Mouse (Mus musculus): Measurements from ENCODE around the gene Map3k5.

Map3k5 gene

DNA sequence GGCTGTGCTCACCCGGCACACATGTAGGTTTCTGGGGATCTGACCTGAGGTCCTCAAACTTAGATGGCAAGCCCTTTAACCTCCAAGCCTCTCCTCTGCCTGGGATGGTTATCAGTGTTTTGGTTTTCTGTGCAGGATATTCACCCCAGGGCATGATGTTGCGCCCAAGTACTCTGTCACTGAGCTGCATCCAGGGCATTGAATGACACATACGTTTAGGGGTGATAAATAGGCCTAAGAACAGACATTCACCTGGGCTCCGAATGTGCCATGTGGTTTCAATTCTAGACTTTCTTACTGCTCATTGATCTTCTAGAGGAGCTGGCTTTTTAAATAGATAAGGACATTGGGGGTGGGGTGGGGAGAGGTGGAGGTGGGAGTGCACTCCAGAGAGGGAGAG is 70.5 kb downstream of the Map3k5 start:
- no peak for DNase-seq (ENCODE audit: extremely low read depth, low read depth, low spot score)

DNA sequence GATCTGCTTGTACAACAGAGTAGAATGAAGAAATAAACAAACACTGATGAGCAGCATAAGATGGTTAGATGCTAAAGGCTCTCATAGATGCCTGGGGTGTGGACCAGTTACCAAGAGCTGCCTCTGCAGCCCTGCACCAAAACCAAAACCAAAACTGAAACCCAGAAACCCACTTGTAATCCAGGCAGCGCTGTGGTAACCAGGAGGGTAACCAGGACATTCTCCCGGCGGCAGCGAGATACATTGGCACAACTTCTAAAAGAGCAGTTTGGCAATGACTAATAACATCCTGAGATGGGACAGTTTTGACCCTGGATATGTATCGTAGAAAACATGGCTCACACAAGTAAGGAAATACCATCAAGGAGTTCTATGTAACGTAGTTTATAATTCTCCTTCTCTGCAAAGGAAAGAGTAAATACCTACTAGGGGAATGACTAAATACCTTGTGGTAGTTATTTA is 71.2 kb downstream of the Map3k5 start:
- no peak for DNase-seq (ENCODE audit: extremely low read depth, low read depth, low spot score)

DNA sequence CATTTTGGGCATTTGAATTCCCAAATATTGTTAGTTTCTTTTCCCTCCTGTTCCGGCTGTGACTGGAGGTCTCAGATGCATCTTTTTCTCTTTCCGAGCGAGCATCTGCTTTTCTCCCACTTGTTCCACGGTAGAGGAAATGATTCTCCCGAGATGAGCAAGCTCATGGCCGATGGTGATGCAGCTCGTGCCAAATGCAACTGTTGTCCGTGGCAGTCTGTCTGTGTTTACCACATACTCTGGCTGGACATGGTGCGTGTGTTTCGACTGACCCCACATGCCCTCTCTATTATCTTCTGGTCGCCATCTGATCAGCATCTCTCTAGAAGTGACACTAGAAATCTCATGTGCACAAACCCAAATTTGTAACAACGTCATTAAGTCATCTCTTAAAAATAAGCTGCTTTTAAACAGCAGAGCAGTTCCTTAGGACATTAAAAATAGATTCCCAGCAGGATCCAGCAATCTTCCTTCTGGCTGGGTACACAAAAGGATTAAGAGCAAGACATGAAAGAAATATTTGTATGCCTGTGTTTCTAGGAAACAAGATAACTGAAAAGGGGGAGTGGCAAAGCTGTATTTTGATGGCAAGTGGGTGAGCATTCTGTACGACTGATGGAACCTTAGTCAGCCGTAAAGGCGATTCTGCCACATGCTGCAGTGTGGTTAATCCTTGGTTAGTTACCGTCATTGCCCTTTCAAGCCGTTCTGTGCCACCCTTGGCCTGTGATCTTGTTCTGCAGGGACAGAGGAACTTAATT is 72.2 kb downstream of the Map3k5 start:
- DNase-seq (ENCODE audit: extremely low read depth, low read depth, low spot score): no peak

DNA sequence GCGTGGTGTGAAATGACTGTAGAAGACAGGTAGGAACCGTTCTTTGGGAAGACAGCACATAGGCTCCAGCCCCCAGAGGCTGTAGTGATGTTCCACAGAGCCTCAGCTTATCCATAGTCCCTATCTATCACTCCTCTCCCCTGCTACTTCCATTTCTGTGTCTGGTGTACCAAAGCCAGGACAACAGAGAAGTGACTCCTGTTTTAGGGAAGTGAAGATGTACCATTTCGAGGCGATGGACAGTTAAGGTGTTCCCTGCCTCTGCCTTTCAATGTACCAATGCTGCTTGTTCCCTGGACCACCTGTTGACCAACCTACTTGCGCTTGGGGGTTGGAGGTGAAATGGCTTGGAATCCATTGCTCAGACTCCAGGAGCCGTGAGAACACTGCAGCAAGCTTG is 75.0 kb downstream of the Map3k5 start:
- no peak for DNase-seq (ENCODE audit: extremely low read depth, low read depth, low spot score)

DNA sequence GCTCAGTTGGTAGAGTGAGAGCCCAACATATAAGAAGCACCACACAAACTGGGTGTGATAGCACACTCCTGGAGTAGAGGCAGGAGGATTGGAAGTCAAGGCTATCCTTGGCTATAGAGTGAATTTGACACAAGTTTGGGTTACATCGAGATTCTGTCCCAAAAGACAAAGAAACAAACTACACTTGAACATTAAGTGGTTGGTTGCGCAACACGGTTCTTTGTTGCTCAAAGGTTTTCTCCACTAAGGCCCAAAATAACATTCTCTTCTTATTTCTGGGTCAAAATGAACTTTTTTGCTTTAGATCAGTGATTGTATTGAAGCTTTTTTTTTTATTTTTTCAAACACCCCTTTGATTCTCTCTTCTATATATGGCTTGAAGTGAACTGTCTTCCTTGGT is 75.7 kb downstream of the Map3k5 start:
- DNase-seq (ENCODE audit: extremely low read depth, low read depth, low spot score): no peak

DNA sequence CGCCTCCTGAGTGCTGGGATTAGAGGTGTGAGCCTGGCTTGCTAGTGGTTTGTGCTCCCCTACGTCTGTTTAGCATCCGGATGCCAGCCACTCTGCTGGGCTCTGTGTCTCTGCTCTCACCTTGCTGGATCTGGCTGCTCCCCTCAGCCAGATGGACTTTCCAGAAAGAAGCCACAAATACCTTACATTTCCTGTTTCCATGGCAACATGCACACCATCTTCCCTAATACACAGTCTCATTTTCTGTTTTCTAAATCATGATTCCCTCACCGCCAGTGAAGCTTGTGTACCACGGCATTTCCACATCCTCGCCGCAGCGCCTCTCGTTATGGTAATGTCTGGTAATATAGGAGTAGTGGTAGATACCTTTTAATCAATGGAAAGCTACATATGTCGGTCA is 84.1 kb downstream of the Map3k5 start:
- DNase-seq (ENCODE audit: extremely low read depth, low read depth, low spot score): no peak

DNA sequence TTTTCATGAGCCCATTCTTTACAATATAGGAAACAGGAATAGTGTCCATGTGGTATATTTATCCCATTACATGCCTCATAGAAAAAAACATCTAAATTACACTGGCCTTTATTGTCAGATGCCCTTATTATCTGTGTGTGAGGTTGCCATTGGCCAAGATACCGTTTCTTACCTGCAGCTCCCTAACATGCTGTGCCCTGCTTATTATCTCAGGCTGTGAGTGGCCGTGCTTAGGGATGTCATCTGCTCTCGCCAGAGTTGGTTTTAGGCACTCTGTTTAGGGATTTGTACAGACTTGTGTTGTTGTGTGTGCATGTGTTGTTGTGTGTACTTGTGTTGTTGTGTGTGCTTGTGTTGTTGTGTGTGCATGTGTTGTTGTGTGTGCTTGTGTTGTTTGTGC is 84.5 kb downstream of the Map3k5 start:
- DNase-seq (ENCODE audit: extremely low read depth, low read depth, low spot score): no peak

DNA sequence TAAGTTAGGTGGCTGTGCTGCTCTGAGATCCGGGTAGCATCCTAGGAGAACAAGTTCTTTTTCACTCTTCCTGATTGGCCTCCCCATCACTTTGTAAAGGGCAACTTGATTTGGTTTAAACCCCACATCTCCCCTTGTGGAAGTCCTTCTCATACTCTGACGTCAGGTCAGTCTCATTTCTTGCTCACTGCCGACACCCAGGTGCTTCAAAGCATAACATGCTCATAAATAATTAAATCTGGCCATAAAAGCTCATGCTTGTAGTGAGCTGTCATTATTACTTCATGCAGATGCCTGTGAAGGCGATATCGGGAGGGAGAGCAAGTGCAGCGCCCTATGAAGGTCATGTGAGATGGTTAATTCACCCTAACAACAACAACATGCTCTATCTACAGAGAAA is 87.0 kb downstream of the Map3k5 start:
- DNase-seq (ENCODE audit: extremely low read depth, low read depth, low spot score): no peak

DNA sequence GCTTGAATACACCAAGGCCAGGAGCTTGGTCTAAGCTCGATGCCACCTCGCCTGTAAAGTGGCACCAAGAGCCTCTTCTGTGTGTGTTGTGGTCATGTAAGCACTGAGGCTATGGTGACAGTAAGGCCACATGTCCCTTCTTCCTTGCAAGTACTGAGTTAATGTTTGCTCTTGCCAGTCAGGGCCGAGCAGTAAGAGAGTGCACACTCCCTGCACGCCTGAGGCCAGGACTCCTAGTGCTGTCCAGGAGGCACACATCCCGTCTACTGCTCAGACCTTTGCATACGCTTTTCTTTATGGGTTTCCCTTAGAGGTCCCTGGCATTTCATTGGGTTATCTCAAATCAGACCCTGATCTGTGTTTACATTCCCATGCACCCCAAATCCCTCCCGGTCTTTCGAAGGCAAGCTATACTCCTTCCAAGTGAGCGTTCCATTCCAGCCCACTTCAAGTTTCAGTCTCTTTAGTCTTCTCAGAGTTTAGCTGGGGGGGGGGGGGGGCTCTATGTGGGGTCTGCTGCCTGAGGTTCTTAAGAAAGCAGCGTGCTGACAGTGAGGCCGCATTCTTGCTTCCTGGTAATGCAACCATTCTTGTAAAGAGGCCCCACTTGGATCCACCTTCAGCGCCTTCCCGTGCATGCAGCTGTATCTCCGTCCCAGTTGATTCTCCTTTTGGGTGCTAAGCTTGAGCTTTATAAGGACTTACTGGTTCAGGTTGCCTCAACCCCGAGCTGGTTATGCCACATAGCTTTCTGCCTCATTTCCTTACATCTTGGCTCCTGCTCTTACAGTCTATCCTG is 87.6 kb downstream of the Map3k5 start:
- DNase-seq (ENCODE audit: extremely low read depth, low read depth, low spot score): no peak

DNA sequence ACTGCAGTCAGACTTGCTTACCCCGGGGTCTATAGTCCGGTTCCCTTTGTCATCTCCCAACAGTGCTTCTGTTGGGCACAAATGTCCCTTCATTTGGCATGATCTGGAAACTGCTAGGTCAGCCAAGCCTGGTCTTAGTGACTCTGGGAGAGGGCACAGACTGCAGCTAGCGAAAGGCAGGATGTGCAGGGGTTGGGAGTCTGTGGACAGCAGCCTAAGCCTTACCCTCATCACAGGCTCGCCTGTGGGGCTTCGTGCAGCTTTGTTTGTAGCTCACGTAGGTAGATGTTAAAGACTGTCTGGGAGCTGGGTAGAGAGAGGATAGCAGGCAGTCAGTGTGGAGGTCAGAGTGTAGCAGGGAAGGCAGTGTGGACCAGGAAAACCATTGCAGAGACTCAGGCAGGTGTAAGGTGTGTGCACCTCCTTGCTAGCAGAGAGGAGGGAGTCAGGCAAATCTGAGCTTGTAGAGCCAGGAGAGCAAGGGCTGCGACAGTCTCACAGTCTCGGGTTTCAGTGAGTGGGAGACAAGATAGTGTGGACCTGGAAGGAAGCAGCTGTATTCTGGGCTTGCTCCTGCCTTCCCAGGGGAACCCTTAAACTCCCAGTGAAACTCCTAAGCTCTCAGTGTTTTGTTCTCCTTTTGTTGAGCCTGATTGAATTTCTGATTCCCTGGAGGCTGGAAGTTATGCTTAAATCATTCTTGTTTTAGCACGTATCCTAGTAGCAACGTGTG is 88.5 kb downstream of the Map3k5 start:
- no peak for DNase-seq (ENCODE audit: extremely low read depth, low read depth, low spot score)

DNA sequence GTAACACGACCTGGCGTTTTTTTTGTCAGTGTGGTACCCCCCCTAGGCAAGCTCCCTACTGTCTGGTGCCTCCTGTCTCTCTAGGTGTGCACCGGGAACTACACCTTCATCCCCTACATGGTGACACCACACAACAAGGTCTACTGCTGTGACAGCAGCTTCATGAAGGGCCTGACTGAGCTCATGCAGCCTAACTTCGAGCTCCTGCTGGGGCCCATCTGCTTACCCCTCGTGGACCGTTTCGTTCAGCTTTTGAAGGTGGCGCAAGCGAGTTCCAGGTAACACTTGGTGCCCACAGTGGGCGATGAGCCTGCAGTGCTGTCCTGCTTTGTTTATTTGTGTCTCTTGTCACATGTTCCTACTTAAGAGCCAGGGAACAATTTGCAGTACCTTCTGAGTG is 89.3 kb downstream of the Map3k5 start:
- no peak for DNase-seq (ENCODE audit: extremely low read depth, low read depth, low spot score)

DNA sequence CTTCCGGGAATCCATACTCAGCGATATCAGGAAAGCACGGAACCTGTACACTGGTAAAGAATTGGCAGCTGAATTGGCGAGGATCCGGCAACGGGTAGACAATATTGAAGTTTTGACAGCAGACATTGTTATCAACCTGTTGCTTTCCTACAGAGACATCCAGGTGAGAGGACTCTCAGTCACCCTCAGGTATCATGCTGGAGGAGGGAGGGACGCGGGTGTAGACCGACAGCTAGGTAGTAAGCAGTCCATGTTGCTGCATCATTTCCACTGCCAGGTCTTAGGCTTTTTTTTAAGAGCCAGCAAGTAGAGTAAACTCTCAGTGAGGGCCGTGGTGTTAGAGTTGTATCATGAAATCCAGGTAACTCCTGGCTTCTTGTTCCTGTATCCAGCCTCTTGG is 90.6 kb downstream of the Map3k5 start:
- no peak for DNase-seq (ENCODE audit: extremely low read depth, low read depth, low spot score)

DNA sequence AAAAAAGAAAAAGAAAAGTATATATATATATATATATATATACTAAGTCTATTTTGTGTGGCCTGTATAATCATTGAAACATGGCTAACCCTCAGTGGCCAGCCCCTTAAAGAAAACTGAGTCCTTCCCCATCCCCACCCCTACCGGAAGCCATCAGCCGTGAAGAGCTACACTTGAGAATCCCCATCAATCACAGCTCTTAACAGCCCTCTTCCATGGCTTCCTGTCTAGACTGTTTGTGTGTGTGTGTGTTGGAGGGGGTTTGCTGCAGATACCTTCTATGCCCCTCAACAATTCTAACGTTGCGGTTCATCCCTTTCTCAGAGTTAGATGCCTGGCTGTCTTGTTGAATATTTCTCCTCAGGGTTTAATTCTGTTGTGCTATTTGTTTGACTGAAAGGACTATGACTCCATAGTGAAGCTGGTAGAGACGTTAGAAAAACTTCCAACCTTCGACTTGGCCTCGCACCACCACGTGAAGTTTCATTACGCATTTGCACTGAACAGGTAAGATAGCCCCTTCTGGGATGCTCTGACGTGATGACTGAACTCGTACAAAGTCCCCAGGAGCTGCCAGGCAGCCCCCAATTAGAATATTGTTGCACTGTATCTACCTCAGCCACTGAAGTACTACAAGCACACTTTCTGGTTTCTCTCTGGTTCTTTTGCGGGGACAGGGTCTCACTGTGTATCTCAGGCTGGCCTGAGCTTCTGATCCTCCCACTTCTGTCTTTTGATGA is 91.7 kb downstream of the Map3k5 start:
- DNase-seq (ENCODE audit: extremely low read depth, low read depth, low spot score): no peak

DNA sequence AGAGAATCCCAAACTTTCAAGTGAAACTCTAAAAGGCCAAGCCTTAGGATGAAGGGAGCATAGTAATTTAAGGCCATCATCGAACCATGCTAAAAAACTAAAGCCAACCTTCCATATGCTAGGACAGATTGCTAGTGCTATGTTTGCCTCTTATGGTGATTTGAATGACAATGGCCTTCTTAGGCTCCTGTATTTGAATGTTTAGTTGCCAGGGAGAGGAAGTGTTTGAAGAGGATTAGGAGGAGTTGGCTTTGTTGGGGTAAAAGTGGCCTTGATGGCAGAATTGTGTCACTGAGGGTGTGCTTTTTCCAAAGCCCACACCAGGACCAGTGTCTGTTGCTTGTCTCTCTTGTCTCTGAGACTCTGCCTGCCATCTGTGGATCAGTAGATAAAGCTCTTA is 96.4 kb downstream of the Map3k5 start:
- no peak for DNase-seq (ENCODE audit: extremely low read depth, low read depth, low spot score)

DNA sequence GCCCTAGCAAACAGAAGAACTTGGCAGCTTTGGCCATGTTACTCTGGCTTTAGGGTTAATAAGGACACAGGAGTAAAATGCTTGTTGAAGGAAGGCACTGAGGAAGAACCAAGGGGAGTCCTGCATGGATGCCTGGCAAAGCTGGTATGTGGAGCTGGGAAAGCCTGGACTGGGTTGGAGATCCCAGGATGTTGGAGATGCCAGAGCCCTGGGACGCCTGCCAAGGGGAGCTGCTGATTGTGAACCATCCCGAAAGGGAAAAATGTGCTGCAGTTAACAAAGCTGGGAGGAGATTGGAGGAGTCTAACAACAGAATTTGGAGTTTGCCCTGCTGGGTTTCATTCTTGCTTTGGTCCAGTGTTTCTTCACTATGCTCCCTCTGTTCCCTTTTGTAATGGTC is 97.7 kb downstream of the Map3k5 start:
- DNase-seq (ENCODE audit: extremely low read depth, low read depth, low spot score): no peak

DNA sequence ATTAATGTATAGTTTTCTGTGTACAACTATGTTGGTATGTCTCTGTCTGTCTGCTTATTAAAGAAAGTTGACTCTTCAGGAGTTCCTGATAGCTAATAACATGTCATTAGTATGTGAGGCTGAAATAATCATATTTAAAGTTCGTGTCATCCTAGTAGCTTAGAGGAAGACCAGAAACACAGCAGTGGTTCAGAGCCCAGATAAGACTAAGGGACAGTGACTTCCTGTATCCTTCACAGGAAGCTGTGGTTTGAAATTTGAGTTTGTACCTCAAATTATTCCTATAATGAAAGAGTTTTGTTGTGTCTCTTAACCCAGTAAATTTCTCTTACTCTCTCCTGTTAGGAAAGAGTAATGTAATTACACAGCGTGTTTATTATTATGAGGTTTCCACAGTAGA is 102.1 kb downstream of the Map3k5 start:
- DNase-seq (ENCODE audit: extremely low read depth, low read depth, low spot score): no peak

DNA sequence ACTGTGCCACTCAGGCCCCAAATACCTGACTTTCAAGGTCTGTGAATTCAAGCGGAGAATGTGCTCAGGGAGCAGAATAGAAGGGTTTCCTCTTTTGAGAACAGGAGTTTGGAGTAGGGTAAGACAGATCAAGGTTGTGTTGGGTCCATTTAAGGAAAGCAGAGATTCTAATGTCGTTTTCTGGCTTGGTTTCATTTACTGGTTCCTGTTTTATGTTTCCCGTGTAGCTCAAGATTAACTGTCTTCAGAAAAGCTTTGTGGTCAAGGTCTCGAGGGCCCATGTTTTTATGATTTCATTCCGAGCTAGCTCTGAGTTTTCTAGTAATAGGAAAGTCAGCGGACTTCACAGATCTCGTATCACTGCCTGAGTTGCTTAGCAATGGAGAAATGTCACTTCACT is 102.6 kb downstream of the Map3k5 start:
- no peak for DNase-seq (ENCODE audit: extremely low read depth, low read depth, low spot score)

DNA sequence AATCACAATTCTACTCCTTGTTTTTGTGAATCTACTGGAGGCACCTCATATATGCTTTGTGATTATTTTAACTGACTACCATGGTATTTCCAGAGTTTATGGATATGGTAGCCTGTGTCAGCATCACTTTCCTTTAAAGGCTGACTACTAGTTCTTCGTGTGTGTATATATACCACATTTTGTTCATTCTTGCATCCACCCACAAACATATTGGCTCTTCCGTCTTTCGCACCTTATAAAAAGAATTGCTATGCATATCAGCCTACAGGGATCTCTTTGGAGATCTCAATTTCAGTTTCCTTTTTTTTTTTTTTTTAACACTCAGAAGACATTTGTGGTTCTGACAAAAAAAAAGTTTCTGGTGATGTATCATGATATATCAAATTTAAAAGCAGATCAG is 105.3 kb downstream of the Map3k5 start:
- DNase-seq (ENCODE audit: extremely low read depth, low read depth, low spot score): no peak

DNA sequence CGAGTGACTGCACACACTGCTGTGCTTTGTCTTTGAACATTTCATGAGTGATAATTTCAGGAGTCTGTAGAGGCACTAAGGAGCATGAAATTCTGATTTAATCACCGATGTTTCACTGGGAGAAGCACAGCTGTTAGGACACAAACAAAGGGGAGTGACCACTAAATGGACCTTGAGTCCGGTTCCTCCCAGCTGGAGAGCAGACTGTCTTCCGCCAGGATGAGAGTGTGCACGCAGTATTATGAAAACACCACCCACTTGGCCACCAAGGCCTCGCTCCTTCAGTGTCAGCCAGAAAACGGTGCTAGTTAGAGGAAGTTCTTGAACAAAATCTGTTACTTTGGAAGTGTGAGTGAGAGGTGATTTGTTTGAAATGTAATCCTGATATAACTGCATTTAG is 105.8 kb downstream of the Map3k5 start:
- no peak for DNase-seq (ENCODE audit: extremely low read depth, low read depth, low spot score)

DNA sequence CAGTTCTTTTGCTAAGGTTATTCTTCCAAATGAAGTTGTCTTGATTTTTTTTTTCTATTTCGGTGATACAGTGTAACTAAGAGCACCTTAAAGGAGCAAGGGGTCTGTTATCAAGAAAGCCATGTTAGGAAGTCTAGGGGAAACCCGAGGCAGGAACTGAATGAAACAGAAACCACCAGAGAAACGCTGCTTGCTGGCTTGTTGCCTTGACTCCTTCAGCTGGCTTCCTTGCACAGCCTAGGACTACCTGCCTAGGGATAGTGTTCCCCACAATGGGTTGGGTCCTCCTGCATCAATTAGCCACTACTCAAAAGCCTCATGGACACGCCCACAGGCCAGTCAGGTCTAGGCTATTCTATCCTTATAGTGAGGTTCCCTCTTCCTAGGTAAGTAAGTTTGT is 106.4 kb downstream of the Map3k5 start:
- no peak for DNase-seq (ENCODE audit: extremely low read depth, low read depth, low spot score)

DNA sequence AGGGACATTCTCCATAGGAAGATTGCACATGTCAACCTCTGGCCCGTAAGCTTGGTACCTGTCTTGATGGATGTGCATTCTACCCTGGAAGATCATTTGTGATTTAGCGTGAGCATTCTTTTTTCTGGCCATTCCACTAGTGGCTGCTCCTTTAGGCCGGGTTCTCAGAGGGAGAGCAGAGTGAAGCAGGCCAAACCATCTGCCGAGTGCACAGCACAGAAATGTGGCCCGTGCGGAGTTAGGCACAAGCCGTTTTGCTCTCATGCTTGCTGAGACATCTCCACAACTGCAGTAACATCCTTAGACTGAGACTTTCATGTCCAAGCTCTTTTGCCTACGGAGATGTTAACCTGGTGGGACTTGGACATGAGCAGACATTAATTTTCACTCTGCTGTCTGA is 107.8 kb downstream of the Map3k5 start:
- DNase-seq (ENCODE audit: extremely low read depth, low read depth, low spot score): no peak

All from fat pad, adult 2 months (tissue).